Mouse (Mus musculus): Measurements from ENCODE around the gene Galnt7.

The Galnt7 gene

DNA sequence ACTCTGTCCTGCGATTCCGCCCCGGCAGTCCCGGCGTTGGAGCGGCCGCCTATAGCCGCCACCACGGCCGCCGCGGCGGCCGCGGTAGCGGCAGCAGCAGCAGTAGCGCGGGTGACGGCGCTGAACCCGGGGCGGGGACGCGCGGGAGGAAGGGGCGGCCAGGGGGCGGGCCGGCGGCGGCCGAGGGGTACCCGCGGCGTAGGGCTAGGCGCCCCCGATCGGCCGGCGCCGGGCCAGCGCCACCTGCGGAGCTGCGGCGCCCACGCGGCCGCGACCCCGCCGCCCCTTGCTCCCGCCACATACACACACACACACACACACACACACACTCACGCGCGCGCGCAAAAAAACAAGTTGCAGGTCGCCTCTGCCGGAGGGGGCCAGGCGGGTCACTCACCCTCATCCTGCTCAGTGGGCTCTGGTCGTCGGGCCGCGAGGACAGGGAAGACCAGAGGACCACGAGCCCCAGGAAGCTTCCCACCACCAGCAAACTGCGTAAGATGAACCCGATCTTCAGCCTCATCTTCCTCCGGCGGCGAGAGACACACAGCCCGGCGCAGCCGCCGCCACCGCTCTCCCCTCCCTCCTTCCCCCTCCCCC is at the start of gene Galnt7:
Galnt7 (minus strand) TSS at position 577 of the 600 bp plus-strand sequence.
- DNase-seq (ENCODE audit: low read depth, low spot score), result peak; percentile 68

DNA sequence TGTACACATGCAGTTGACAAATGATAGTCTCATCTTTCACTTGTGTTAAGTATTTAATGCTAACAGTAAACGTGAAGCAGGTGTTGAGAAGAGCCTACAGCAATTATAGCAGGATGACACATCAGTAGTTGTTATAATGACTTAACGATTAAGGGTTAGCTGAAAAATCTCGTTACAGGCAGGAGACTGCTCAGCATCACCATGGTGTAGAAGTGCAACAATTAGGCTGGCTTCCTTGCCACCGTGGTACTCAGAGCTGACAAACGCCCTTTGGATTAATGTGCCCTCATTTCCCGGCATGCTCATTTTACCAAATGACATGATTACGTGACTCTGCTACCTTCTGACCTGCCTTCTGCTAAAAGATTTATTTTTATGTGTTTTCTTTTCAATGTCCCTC is 35.8 kb upstream of the Galnt7 start:
- no peak for DNase-seq (ENCODE audit: low read depth, low spot score)

DNA sequence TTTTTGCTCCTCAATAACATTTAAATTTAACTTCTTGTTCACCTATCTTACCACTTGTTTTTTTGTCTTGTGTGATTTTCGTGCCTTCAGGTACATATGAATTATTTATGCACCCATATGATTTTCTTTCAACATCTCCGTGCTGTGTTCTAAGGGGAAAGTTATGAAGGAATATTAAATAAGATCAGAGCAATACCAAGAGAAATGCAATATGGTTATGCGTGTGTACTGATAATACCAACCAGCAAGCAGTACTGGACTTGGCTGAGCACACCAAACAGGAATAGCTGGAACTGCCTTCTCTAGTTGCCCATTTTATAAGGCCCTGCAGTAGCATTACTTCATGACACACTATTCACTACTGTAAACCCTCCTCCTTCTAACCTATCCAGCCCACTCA is 33.0 kb upstream of the Galnt7 start:
- DNase-seq (ENCODE audit: low read depth, low spot score), result no peak

- DNase-seq (ENCODE audit: low read depth, low spot score), result no peak
Observed at GRCm38 (mm10) chr8:57680044-57680443, 27.2 kb upstream of the Galnt7 start.

DNA sequence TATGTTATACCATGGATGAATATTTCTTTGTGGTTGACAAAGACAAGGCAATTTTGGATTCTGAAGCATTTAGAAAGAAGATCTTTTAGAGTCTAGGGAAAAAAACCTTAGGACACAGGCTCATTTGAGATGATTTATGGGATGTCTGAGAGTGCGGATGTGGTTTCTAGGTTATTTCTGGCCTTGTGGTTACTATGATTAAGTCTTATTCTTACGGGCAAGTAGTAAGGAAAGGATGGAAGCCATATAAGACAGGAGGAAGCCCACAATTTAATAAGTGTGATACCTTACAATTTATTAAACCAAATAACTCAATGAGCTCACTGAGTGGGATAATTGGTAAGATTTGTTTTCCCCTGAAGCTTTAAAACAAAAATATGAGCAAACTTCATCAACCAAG is 11.3 kb upstream of the Galnt7 start:
- no peak for DNase-seq (ENCODE audit: low read depth, low spot score)

DNA sequence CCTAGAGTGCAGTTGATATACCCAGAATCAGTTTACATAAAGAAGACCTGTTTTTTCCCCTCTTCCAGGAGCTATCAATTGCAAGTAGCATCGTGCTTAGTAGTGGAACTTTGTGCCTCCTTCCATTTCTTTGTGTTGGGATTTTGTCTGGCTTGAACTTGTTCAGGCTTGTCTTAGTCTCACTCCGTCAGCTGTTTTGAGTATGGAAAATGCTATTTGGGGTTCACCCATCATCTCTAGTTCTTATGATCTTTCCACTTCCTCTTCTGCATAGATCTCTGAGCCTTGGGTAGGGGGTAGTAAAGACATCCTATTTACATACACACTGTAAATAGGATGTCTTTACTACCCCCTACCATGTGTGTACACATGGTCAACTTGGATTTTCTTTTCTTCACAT is 7.2 kb upstream of the Galnt7 start:
- DNase-seq (ENCODE audit: low read depth, low spot score), result no peak

GRCm38 (mm10) chr8:57656446-57656845 is 3.6 kb upstream of the Galnt7 start:
- no peak for DNase-seq (ENCODE audit: low read depth, low spot score)

DNA sequence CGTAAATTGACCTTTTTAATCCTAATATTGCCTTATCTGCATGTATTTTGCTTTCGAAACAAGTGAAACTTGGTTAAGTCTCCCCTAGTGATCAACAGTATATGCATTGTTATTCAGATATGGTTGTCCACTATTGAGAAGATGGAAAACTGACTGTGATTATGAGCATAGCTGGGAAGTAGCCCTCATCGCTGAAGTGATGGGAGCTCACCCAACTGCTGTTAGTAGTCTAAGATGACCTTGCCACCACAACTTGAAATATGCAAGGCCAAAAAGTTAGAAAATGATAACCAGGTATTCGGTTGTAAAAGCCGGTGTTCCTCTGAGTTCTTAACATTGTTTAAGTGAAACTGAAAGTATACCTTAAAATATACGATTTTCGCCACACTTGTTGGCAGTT is 1.3 kb upstream of the Galnt7 start:
- DNase-seq (ENCODE audit: low read depth, low spot score), result no peak

GRCm38 (mm10) chr8:57653768-57654125 is 915 bp upstream of the Galnt7 start:
- DNase-seq (ENCODE audit: low read depth, low spot score), result no peak

- peak; percentile 69 for DNase-seq (ENCODE audit: low read depth, low spot score)
Observed at GRCm38 (mm10) chr8:57653056-57653767, 380 bp upstream of the Galnt7 start.

GRCm38 (mm10) chr8:57651689-57652455 is 960 bp downstream of the Galnt7 start:
- DNase-seq (ENCODE audit: low read depth, low spot score), result peak; percentile 73

- no peak for DNase-seq (ENCODE audit: low read depth, low spot score)
Observed at GRCm38 (mm10) chr8:57651357-57651688, 1.5 kb downstream of the Galnt7 start.

DNA sequence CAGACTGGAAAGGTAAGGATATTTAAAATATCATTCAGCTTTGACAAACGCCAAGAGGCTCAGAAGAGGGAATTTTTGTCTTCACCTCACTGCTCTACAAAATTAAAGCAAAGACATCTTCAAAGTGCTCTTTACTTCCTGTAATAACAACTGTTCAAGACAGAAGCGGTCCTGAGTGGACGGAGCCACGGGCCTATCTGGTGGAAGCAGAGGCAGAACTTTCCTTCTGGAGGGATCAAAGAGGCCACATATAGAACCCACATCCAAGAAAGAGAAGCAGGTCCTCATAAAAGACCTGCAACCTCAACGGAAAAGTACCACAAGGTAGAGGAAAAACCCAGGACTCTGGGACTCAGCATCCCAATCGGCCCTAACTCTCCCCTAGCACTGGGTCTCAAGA is 2.6 kb downstream of the Galnt7 start:
- DNase-seq (ENCODE audit: low read depth, low spot score), result no peak

DNA sequence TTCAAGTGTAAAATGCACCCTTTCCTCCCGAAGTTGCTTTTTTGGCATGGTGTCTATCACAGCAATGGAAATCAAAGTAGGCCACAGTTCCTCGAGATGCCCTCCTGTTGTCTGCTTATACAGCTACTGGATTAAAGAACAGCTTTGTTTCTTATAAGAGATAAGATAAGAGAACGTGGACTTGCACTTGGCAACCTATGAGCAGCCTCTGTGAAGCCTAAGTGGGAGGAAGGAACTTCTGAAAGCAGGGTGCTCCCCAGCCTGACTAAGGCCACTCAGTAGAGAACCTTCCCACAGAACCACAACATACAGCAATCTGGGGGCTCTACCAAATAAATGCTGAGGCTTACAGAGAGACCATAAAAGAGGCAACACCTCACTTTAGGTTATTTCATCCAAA is 5.3 kb downstream of the Galnt7 start:
- DNase-seq (ENCODE audit: low read depth, low spot score), result no peak

DNA sequence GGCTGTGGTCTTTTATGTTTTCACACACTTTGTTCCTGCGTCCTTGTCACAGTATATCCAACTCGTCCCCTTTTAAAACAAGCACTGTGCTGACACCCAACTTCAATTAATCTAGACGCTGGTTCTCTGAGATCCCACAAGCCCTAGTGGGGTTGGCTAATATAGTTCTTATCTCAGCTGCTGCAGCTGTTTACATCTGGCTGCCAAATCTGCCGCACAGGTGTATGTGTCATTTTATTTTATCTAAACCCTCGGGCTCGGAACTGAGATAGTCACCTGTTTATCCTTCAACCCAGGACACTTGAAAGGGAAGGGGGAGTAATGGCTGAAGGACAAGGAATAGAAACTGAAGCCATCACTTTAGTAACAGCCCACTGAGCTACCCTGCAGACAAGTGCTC is 8.6 kb downstream of the Galnt7 start:
- no peak for DNase-seq (ENCODE audit: low read depth, low spot score)

- DNase-seq (ENCODE audit: low read depth, low spot score), result no peak
Observed at GRCm38 (mm10) chr8:57642722-57643121, 10.1 kb downstream of the Galnt7 start.

- no peak for DNase-seq (ENCODE audit: low read depth, low spot score)
Observed at GRCm38 (mm10) chr8:57638925-57639324, 13.9 kb downstream of the Galnt7 start.

GRCm38 (mm10) chr8:57637599-57638280 is 15.1 kb downstream of the Galnt7 start:
- DNase-seq (ENCODE audit: low read depth, low spot score), result no peak

DNA sequence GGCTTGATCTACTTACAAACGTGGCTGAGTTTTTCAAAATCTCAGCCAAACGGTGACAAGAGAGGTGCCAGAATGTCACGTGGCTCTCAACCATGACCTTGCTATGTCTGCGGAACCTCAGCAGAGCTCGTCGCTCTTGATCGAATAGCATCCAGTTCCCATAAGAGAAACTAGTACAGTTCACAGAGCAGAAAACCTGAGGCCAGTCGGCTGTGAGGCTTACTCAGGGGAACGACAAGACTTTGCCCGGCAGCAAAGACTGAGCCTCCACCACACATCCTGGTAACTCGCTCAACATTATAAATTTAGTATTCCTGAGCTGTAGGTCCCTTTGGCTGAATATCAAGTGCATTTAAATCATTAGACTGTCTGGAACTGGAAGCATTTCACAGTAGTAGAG is 16.1 kb downstream of the Galnt7 start:
- no peak for DNase-seq (ENCODE audit: low read depth, low spot score)

DNA sequence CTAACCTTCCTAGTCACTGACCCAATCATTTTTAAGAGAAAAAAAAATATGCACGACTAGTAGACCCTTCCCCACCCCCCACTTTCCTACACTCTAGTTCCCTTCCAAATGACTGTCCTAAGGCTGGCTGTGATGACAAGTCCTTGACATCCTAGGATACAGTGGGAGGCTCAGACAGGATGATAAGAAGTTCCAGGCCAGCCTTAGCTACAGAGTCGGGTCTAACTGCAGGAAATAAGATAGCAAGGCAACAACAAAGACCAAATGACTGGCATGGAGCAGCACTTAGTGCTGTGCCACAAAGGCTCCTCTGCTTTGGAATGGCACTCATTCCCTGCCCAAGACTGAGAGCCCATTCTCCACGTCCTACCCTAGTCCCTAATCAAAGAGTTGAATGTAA is 16.6 kb downstream of the Galnt7 start:
- DNase-seq (ENCODE audit: low read depth, low spot score), result no peak

DNA sequence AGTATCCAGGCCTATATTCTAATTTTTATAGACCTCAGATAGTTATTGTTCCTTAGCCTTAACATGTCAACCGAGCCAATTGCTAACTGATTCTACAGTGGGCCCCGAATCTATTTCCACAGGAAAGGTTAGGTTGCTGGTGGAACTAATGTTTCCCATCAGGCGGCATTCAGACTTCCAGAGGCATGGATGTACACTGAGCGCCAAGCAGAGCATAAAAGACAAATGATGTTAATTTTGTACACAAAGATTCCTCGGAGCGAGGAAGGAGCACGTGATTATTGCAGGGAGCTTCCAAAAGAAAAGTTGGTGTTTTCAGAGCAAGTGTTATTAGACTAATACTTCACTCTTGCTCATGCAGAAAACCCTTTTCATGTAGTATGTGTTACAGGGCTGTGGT is 21.1 kb downstream of the Galnt7 start:
- no peak for DNase-seq (ENCODE audit: low read depth, low spot score)

DNA sequence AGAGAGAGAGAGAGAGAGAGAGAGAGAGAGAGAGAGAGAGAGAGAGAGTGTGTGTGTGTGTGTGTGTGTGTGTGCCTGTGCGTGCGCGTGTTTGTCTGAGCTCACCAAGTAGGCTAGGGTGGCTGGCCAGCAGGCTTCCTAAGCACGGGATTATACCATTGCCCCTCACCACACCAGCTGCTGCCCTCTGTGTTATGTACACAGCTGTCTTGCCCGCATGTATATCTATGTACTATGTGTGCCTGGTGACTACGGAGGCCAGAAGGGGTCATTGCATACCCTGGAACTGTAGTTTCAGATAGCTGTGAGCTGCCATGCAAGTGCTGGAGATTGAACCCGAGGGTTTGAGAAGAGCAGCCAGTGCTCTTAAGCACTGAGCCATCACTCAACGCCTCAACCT is 22.7 kb downstream of the Galnt7 start:
- no peak for DNase-seq (ENCODE audit: low read depth, low spot score)

All from mesoderm, embryonic 11.5 days (tissue).